Mouse (Mus musculus): ENCODE results near the gene Krtap28-13.

DNA sequence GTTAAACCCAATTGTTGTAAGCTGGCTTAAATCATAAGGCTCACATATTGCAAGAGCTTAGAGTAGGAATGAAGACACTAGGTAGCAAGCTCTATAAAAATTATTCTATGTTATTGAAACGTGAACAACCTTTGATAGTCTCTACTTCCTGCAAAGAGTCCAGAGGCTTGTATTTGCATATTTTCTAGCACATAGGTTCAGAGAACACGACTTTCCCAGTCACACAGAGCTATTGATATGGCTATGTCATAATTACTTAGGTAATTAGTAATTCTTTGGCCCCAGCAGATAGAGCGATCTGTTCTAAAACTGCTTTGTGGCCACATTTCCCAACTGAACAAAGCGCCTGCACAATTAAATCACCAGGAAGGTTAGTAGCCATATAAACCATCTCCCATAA, 36.2 kb downstream of the Krtap28-13 start:
- TF ChIP-seq CTCF (IDR thresholded peaks at IDR 0.05; ENCODE audit: borderline replicate concordance, extremely low read depth, insufficient read depth, insufficient read length): no peak
- no peak for TF ChIP-seq POLR2A (IDR thresholded peaks at IDR 0.05; ENCODE audit: borderline replicate concordance, extremely low read depth, insufficient read depth, insufficient read length, poor library complexity, severe bottlenecking)

Data from brain, embryonic 14.5 days (tissue).